Mouse (Mus musculus) ES-Bruce4 (cell line): ENCODE results near the gene Dcaf1. TPM values are rescaled to one million over a fixed set of nuclear protein-coding genes. Genes with fewer than 3 reads are reported as not detected.

Experiments
- H3K27ac ChIP-seq: 2 replicates; pipeline ENCODE4 v1.5.1; 2012; ENCODE audit warnings: low read length, inconsistent platforms; ENCODE audit not compliant: insufficient read depth
- H3K27me3 ChIP-seq: 2 replicates; pipeline ENCODE4 v1.6.1; 2012; ENCODE audit warnings: mild to moderate bottlenecking, low read length, inconsistent platforms; ENCODE audit not compliant: control insufficient read depth, poor library complexity, insufficient read depth, severe bottlenecking
- H3K36me3 ChIP-seq: 2 replicates; pipeline ENCODE4 v1.6.1; 2012; ENCODE audit warnings: inconsistent platforms, mild to moderate bottlenecking, low read length, moderate library complexity; ENCODE audit not compliant: control insufficient read depth, poor library complexity, insufficient read depth, severe bottlenecking
- H3K4me1 ChIP-seq: one replicate; pipeline ENCODE4 v1.8.1; 2011; ENCODE audit warnings: low read length; ENCODE audit not compliant: control insufficient read depth, insufficient read depth
- H3K4me3 ChIP-seq: 2 replicates; pipeline ENCODE4 v1.5.1; 2011; ENCODE audit warnings: low read depth, mild to moderate bottlenecking, low read length
- H3K9ac ChIP-seq: 2 replicates; pipeline ENCODE4 v1.6.1; 2012; ENCODE audit warnings: low read depth, mild to moderate bottlenecking, inconsistent platforms; ENCODE audit not compliant: poor library complexity, severe bottlenecking
- H3K9me3 ChIP-seq: replicated peaks from 2 replicates; pipeline ENCODE4 v1.6.1; 2012; ENCODE audit warnings: mild to moderate bottlenecking, low read length, inconsistent platforms; ENCODE audit not compliant: control insufficient read depth, poor library complexity, insufficient read depth, severe bottlenecking
- CTCF ChIP-seq: IDR thresholded peaks from one replicate; pipeline ENCODE4 v1.8.1; 2011; ENCODE audit warnings: low read depth, low read length
- EP300 ChIP-seq: IDR thresholded peaks from 2 replicates; pipeline ENCODE4 v1.6.1; 2011; ENCODE audit warnings: low read depth, low read length; ENCODE audit not compliant: insufficient read depth
- POLR2A ChIP-seq: IDR thresholded peaks from one replicate; pipeline ENCODE4 v1.8.1; 2011; ENCODE audit warnings: low read length; ENCODE audit not compliant: insufficient read depth
- polyA plus RNA-seq: library from polyadenylated mRNA; stranded (reverse); fragments of >200 nt; gene quantifications from 2 replicates; pipeline ENCODE4 v1.2.4, GENCODE M21; 2011; ENCODE audit warnings: low read depth; ENCODE audit not compliant: missing spikeins, insufficient read depth, insufficient read length

Gene Dcaf1
- polyA plus RNA-seq, 1 experiment: 65.9 TPM

DNA sequence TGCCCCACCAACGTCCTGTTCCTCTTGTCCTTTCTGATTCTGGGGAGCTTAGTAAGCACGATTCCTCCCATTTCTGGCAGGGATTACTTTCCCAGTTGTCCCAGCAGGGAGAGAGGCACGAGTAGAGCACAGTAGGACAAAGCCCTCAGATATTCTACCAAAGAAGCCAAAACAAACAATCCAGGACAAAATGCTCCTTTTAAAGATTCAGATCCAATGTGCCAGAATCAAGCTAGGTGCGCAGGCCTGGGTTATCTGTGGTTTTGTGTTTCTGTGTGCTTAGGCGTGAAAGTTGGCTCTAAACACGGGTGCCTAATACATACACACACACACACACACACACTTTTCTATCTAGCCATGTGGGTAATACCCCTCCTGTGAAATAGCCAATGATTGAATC is 3.5 kb upstream of the Dcaf1 start:
- H3K4me1 ChIP-seq: no peaks in the 10 kb centered on the region
- H3K9me3 ChIP-seq: no peaks in the 10 kb centered on the region
- H3K9ac ChIP-seq: no peak overlapping the region
- H3K36me3 ChIP-seq: no peaks in the 10 kb centered on the region
- no peak overlapping the region for H3K4me3 ChIP-seq
- H3K27ac ChIP-seq: no peak overlapping the region
- no peaks in the 10 kb centered on the region for H3K27me3 ChIP-seq
- TF ChIP-seq EP300 (no peak), POLR2A (no peak), CTCF (no peak)

DNA sequence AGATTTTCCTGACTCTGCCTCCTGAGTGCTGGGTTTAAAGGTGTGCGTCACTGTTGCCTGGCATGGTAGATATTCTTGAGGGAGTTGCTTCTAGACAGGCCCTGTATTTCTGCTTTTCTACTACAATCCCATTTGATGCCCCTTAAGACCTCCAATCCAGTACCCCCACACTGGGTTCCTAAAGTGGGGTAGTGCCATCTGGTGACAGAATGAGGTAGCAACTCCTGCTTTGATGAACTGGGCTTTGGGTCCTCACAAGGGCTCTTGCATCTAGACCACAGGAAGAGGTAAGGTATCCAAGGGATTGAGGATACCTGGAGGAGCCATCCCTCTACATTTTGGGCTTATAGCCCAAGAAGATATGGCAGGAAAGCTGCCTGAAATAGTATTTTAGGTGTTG is 2.5 kb upstream of the Dcaf1 start:
- no peak overlapping the region for H3K9ac ChIP-seq
- no peak overlapping the region for H3K4me3 ChIP-seq
- H3K27ac ChIP-seq: no peak overlapping the region
- no peaks in the 10 kb centered on the region for H3K36me3 ChIP-seq
- TF ChIP-seq POLR2A (no peak), CTCF (peak; percentile 36)
- H3K27me3 ChIP-seq: no peaks in the 10 kb centered on the region
- H3K9me3 ChIP-seq: no peaks in the 10 kb centered on the region
- H3K4me1 ChIP-seq: no peaks in the 10 kb centered on the region

DNA sequence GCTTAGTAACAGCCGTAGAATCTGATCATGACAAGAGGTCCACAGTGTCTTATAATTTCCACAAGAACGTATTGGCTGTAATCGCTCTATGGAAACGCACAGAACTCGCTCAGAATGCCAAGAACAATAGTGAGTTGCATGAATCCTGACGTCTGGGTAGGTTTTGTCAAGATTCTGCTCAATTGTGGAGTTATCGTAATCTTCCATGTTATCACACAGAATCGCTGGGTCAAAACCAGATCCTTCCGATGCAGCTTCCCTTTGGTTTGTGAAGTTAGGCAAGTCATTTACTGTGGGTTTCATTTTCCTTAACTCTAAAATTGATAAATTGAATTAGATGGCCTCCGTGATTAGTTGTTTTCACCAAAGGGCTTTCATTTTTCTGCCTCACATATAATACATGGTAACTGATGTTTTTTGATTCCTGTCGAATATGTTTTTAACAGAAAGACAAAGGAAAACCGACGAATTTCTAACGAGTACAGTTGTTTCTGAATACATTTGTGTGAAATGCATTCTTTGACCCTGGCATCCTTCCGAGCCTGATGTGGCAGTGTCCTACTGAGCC is 540 bp upstream of the Dcaf1 start:
- peak overlapping the region; percentile 37; the same call in 1 of the 2 replicates for H3K9ac ChIP-seq
- TF ChIP-seq CTCF: no peak
- TF ChIP-seq POLR2A: no peak
- no peak for TF ChIP-seq EP300
- no peaks in the 10 kb centered on the region for H3K9me3 ChIP-seq
- H3K27ac ChIP-seq: no peak overlapping the region
- no peaks in the 10 kb centered on the region for H3K36me3 ChIP-seq
- H3K4me3 ChIP-seq: peak overlapping the region; percentile 94
- H3K4me1 ChIP-seq: no peaks in the 10 kb centered on the region
- no peaks in the 10 kb centered on the region for H3K27me3 ChIP-seq

DNA sequence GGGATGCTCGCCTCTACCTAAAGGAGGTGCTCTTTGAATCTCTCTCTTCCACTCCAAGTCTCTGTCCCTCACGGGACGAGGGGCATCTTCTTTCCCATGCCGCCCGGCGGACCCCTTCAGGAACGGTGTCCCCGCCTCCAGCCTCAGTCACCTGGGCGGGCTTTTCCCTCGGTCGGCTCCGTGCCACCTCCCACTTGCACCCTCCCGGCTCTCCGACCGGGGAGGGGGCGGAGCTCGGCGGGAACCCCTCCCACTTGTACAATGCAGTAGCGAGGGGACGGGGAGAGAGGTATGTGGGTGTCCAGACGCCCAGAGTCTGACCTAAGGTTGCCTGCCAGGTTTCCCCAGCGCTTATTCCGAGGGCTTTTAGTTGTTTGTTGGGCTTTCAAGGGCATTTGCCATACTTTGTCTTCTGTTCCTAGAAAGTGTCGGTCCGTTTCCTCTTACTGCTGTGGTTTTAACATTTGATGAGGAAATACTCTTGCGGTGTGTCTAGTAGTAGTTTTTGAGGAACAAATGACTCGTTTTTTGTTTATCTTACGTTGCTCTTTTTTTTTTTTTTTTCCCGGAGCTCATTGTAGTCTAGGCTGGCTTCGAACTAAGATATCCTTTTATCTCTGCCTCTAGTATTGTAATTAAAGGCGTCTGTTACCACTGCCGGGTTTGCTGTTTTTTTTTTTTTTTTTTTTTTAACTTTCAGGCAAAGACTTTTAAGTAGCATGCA is 869 bp downstream of the Dcaf1 start:
- peak; percentile 55 for TF ChIP-seq POLR2A
- TF ChIP-seq EP300: no peak
- TF ChIP-seq CTCF: no peak

DNA sequence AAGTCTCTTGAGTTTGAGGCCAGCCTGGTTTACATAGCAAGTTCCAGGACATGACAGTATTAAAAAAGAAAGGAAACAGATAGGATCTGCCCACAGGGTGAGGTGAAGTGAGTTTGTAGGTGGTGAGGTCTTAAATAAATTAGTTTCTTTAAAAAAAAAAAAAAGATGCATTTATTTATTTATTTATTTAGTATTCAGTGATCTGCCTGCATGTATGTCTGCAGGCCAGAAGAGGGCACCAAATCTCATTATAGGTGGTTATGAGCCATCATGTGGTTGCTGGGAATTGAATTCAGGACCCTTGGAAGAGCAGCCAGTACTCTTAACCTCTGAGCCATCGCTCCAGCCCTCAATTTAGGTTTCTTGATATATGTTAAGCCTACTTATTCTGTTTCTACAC is 18.9 kb downstream of the Dcaf1 start:
- H3K36me3 ChIP-seq: peaks cover 52% of the 10 kb centered on the region
- no peak for TF ChIP-seq EP300
- TF ChIP-seq POLR2A: no peak
- no peak for TF ChIP-seq CTCF
- H3K9me3 ChIP-seq: no peaks in the 10 kb centered on the region
- no peaks in the 10 kb centered on the region for H3K27me3 ChIP-seq
- no peak overlapping the region for H3K27ac ChIP-seq
- no peak overlapping the region for H3K4me3 ChIP-seq
- H3K9ac ChIP-seq: no peak overlapping the region
- H3K4me1 ChIP-seq: no peaks in the 10 kb centered on the region

More for the DNA sequence above, 869 bp downstream of the Dcaf1 start:
- peak overlapping the region; percentile 89 for H3K4me3 ChIP-seq
- H3K9ac ChIP-seq: peak overlapping the region; percentile 92
- H3K27me3 ChIP-seq: no peaks in the 10 kb centered on the region
- H3K4me1 ChIP-seq: no peaks in the 10 kb centered on the region
- H3K36me3 ChIP-seq: no peaks in the 10 kb centered on the region; the same call in 1 of the 2 replicates
- no peaks in the 10 kb centered on the region for H3K9me3 ChIP-seq
- H3K27ac ChIP-seq: peak overlapping the region; percentile 75; the same call in 1 of the 2 replicates

DNA sequence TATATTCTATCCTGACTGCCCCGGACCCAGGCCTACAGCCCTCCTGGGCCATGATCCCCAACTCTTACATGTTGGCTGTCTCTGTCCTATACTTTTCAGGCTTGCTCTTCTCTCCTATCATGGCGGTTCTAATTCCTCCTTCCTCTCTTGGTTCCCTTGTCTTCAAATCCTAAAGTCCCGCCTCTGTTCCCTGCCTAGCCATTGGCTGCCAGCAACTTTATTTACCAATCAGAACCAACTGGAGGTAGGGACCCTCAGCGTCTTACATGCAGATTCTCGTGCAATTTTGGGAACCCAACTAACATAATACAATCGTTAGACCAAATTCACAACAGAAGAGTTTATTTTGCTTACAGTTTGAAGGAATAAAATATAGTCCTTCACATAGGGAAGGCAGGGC is 21.1 kb downstream of the Dcaf1 start:
- peaks cover 47% of the 10 kb centered on the region for H3K36me3 ChIP-seq
- H3K4me3 ChIP-seq: peak overlapping the region; percentile 74
- no peaks in the 10 kb centered on the region for H3K9me3 ChIP-seq
- no peak for TF ChIP-seq CTCF
- H3K4me1 ChIP-seq: no peaks in the 10 kb centered on the region
- H3K27me3 ChIP-seq: no peaks in the 10 kb centered on the region
- H3K27ac ChIP-seq: no peak overlapping the region
- peak overlapping the region; percentile 59 for H3K9ac ChIP-seq
